Mouse (Mus musculus): ENCODE data around the gene Fam53b. TPM values are rescaled to one million over a fixed set of nuclear protein-coding genes. Genes with fewer than 3 reads are reported as not detected.

The Fam53b gene
- polyA plus RNA-seq, 1 experiment from 2014 or later, result 14.7 TPM

DNA sequence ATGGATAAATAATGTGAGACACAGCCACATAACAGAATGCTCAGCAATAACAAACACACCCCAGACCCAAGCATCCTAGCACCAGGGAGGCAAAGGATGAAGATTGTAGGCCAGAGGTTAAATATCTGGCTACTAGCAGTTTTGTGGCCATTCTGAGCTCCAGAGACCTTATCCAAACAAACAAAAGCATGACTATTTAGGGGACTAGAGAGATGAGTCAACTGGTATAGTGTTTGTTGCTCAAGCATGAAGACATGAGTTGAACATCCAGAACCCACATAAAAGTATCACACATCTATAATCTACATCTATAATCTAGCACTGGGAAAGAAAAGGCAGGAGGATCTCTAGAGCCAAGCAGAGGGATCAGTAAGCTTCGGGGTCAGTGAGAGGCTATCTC, 28.8 kb upstream of the Fam53b start:
- H3K27ac ChIP-seq (ENCODE audit: low read depth, low read length), result no peak overlapping the region
- H3K9me3 ChIP-seq (ENCODE audit: control insufficient read depth, low read length), result no peaks in the 10 kb centered on the region
- WGBS, result 93% methylated on average over 1 of the region's 1 CpGs
- H3K4me2 ChIP-seq (ENCODE audit: low read length), result no peak overlapping the region
- ATAC-seq, result no peak
- peaks cover 8% of the 10 kb centered on the region for H3K36me3 ChIP-seq (ENCODE audit: control insufficient read depth, insufficient read depth, low read length)
- H3K4me1 ChIP-seq (ENCODE audit: control insufficient read depth, insufficient read depth, low read depth, low read length), result no peaks in the 10 kb centered on the region
- no peaks in the 10 kb centered on the region for H3K27me3 ChIP-seq (replicated peaks; ENCODE audit: control insufficient read depth, insufficient read depth, low read length)
- no peak overlapping the region for H3K4me3 ChIP-seq (ENCODE audit: low read length)
- no peak overlapping the region for H3K9ac ChIP-seq (ENCODE audit: low read depth, low read length)

DNA sequence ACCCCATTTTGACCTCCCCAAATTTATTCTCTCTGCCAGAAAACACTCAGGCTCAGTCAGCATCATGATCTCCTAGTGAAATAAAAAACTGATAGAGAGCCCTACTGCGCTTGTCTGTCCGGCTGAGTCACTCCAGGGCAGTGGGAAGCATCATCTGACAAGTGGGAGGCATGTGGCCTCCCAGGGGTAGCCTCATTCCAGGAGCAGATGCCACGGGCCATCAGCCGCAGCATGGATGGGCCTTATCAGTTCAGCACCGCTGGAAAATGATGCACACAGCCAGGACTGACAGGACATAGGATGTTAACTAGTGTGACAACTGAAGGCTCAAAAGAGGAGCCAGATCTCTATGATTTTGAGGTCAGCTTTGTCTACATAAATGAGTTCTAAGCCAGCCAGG, 27.6 kb upstream of the Fam53b start:
- Histone ChIP-seq H3K36me3 (ENCODE audit: control insufficient read depth, insufficient read depth, low read length) (peaks cover 5% of the 10 kb centered on the region), H3K4me1 (ENCODE audit: control insufficient read depth, insufficient read depth, low read depth, low read length) (no peaks in the 10 kb centered on the region), H3K9me3 (ENCODE audit: control insufficient read depth, low read length) (no peaks in the 10 kb centered on the region), H3K27ac (ENCODE audit: low read depth, low read length) (no peak overlapping the region), H3K9ac (ENCODE audit: low read depth, low read length) (no peak overlapping the region), H3K4me3 (ENCODE audit: low read length) (no peak overlapping the region), H3K27me3 (replicated peaks; ENCODE audit: control insufficient read depth, insufficient read depth, low read length) (no peaks in the 10 kb centered on the region), H3K4me2 (ENCODE audit: low read length) (no peak overlapping the region)
- WGBS, result 68% methylated on average over 5 of the region's 5 CpGs
- ATAC-seq, result no peak

DNA sequence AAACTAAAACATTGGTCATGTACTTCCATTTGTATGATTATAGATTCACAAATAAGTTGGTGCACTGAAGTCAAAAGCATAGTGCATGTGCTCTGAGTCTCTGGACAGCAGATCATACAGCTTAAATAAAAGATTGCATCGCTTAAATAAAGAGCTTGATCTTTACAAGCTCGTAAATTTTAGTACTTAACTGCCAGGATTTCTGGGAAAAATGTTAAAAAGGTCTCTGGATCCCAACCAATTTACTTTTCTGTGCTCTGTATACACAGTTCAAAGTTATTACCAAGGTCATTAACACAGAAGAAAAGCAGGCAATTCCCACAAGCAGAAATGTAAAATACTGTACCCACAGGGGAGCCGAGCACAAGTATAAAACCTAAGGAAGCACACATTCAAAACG, 17.3 kb upstream of the Fam53b start:
- Histone ChIP-seq H3K4me3 (ENCODE audit: low read length) (no peak overlapping the region), H3K4me1 (ENCODE audit: control insufficient read depth, insufficient read depth, low read depth, low read length) (no peaks in the 10 kb centered on the region), H3K27ac (ENCODE audit: low read depth, low read length) (no peak overlapping the region), H3K36me3 (ENCODE audit: control insufficient read depth, insufficient read depth, low read length) (peaks cover 14% of the 10 kb centered on the region), H3K9ac (ENCODE audit: low read depth, low read length) (no peak overlapping the region), H3K9me3 (ENCODE audit: control insufficient read depth, low read length) (no peaks in the 10 kb centered on the region), H3K27me3 (replicated peaks; ENCODE audit: control insufficient read depth, insufficient read depth, low read length) (no peaks in the 10 kb centered on the region), H3K4me2 (ENCODE audit: low read length) (no peak overlapping the region)
- no peak for ATAC-seq
- 70% methylated on average over 4 of the region's 4 CpGs for WGBS

DNA sequence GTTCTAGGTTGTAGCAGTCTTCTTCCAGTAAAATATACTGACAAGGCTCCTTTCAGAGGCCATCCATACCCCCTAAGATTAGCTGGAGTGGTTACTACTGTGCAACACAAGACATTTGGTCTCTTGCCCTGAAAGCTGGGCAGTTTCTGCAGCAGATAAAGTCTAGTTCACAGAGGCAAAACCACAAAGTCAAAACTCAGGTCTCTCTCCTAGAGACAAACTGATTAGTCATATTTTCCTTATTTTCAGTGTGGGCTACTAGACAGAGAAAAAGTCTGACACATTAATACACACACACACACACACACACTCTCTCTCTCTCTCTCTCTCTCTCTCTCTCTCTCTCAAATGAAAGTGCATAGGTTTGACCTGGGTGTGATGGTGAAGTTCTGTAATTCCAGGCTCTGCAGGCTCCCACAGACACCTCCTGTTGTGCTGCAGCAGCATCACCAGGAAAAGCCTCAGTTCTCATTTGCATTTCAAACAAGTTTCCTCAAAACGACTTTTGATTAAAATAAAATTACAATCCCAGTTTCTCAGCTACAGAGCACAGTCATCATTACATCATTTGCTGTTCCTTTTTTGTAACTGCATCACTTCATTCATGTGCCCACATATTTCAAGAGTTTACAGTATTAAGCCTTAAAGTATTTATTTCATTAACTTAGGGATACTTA, 10.8 kb upstream of the Fam53b start:
- Histone ChIP-seq H3K36me3 (ENCODE audit: control insufficient read depth, insufficient read depth, low read length) (peaks cover 7% of the 10 kb centered on the region), H3K27me3 (replicated peaks; ENCODE audit: control insufficient read depth, insufficient read depth, low read length) (no peaks in the 10 kb centered on the region), H3K27ac (ENCODE audit: low read depth, low read length) (no peak overlapping the region), H3K9me3 (ENCODE audit: control insufficient read depth, low read length) (no peaks in the 10 kb centered on the region), H3K4me1 (ENCODE audit: control insufficient read depth, insufficient read depth, low read depth, low read length) (no peaks in the 10 kb centered on the region), H3K4me2 (ENCODE audit: low read length) (no peak overlapping the region), H3K9ac (ENCODE audit: low read depth, low read length) (no peak overlapping the region), H3K4me3 (ENCODE audit: low read length) (no peak overlapping the region)
- 14% methylated on average over 1 of the region's 1 CpGs for WGBS
- no peak for ATAC-seq

DNA sequence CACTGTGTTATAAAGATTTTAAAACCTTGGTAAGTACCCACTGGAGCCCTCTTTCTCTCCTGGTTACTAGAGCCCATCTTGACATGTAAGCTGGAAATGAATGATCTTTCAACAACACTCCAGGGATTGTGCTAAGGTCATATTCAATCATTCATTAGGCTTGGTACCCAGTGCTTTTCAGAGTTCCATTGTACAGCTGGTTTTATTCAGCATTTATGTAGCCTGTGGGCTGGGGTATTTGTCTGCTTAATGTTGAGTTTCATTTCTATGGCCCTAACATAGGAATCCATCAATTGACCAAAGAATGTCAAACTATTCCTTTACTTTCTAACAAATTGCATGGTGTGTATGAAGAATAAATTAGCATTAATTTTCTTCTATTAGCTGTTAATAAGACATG, 10.1 kb upstream of the Fam53b start:
- H3K9me3 ChIP-seq (ENCODE audit: control insufficient read depth, low read length), result no peaks in the 10 kb centered on the region
- no peak overlapping the region for H3K4me2 ChIP-seq (ENCODE audit: low read length)
- H3K36me3 ChIP-seq (ENCODE audit: control insufficient read depth, insufficient read depth, low read length), result peaks cover 7% of the 10 kb centered on the region
- no peaks in the 10 kb centered on the region for H3K4me1 ChIP-seq (ENCODE audit: control insufficient read depth, insufficient read depth, low read depth, low read length)
- H3K9ac ChIP-seq (ENCODE audit: low read depth, low read length), result no peak overlapping the region
- H3K4me3 ChIP-seq (ENCODE audit: low read length), result no peak overlapping the region
- H3K27me3 ChIP-seq (replicated peaks; ENCODE audit: control insufficient read depth, insufficient read depth, low read length), result no peaks in the 10 kb centered on the region
- no peak overlapping the region for H3K27ac ChIP-seq (ENCODE audit: low read depth, low read length)
- no peak for ATAC-seq

DNA sequence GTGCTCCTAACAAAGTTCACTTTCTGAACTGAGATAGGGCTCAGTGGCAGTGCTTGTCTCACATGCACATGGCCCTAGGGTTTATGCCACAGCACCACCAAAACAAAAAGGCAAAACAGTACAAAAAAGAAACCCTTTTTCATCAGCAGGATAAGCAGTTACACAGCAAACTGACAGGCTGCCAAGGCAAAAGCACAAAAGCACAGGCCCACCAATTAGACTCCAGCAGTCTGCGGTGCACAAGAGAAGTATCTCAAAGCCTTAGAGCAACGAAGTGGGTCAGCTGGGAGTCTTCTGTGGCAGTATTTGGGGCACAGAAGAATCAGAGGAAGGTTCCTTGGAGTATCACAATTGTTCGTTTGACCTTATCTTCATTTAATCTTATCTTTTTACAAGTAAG, 7.0 kb upstream of the Fam53b start:
- H3K36me3 ChIP-seq (ENCODE audit: control insufficient read depth, insufficient read depth, low read length), result peaks cover 4% of the 10 kb centered on the region; the same call in 1 of the 2 replicates
- no peak overlapping the region for H3K27ac ChIP-seq (ENCODE audit: low read depth, low read length)
- ATAC-seq, result no peak
- H3K9ac ChIP-seq (ENCODE audit: low read depth, low read length), result no peak overlapping the region
- 69% methylated on average over 3 of the region's 3 CpGs for WGBS
- no peak overlapping the region for H3K4me2 ChIP-seq (ENCODE audit: low read length)
- H3K4me3 ChIP-seq (ENCODE audit: low read length), result no peak overlapping the region
- no peaks in the 10 kb centered on the region for H3K27me3 ChIP-seq (replicated peaks; ENCODE audit: control insufficient read depth, insufficient read depth, low read length)
- H3K9me3 ChIP-seq (ENCODE audit: control insufficient read depth, low read length), result no peaks in the 10 kb centered on the region
- H3K4me1 ChIP-seq (ENCODE audit: control insufficient read depth, insufficient read depth, low read depth, low read length), result no peaks in the 10 kb centered on the region

DNA sequence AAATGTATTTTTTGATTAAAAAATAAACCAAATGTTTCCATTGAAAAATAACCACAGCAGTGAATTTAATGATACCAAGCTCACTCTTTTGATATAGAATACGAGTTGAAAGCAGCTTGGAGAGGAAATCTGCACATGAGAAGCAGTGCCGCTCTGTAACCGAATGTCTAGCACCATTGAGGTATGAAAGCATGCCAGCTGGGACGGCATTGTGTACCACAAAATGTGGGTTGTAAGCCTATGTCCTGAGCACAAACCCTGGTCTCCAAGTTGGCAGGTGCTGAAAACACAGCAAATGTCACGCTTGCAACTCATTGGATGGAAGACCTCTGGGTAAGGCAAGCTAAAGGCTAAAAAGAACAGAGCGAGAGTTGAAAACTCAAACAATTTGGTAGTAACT, 3.4 kb upstream of the Fam53b start:
- H3K9me3 ChIP-seq (ENCODE audit: control insufficient read depth, low read length), result no peaks in the 10 kb centered on the region
- 67% methylated on average over 6 of the region's 6 CpGs for WGBS

DNA sequence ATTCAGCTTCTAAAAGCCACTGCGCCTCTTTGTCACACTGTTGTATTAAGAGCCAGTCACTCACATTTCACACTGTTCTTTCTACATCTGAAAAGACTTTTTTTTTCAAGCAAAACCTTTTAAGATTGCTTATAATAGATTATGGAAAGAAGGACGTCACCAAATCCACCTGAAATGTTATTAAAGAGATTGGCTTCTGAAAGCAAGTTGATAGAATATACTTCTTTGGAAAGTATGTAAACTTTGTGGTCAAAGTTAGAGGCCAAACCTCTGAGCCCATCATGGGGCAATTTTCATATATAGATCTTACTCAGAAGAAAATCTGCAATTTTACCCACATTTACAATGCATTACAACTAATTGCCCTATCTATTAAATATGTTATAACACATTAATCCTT, 2.8 kb upstream of the Fam53b start:
- Histone ChIP-seq H3K4me3 (ENCODE audit: low read length) (no peak overlapping the region), H3K9me3 (ENCODE audit: control insufficient read depth, low read length) (no peaks in the 10 kb centered on the region), H3K27ac (ENCODE audit: low read depth, low read length) (no peak overlapping the region), H3K4me2 (ENCODE audit: low read length) (no peak overlapping the region), H3K4me1 (ENCODE audit: control insufficient read depth, insufficient read depth, low read depth, low read length) (peaks cover 13% of the 10 kb centered on the region), H3K9ac (ENCODE audit: low read depth, low read length) (no peak overlapping the region), H3K36me3 (ENCODE audit: control insufficient read depth, insufficient read depth, low read length) (no peaks in the 10 kb centered on the region), H3K27me3 (replicated peaks; ENCODE audit: control insufficient read depth, insufficient read depth, low read length) (no peaks in the 10 kb centered on the region)
- ATAC-seq, result no peak
- 66% methylated on average over 2 of the region's 2 CpGs for WGBS

More for the DNA sequence above, 3.4 kb upstream of the Fam53b start:
- Histone ChIP-seq H3K27me3 (replicated peaks; ENCODE audit: control insufficient read depth, insufficient read depth, low read length) (no peaks in the 10 kb centered on the region), H3K9ac (ENCODE audit: low read depth, low read length) (no peak overlapping the region), H3K4me1 (ENCODE audit: control insufficient read depth, insufficient read depth, low read depth, low read length) (peaks cover 8% of the 10 kb centered on the region), H3K4me3 (ENCODE audit: low read length) (no peak overlapping the region), H3K4me2 (ENCODE audit: low read length) (no peak overlapping the region), H3K27ac (ENCODE audit: low read depth, low read length) (no peak overlapping the region), H3K36me3 (ENCODE audit: control insufficient read depth, insufficient read depth, low read length) (no peaks in the 10 kb centered on the region)
- ATAC-seq, result no peak

DNA sequence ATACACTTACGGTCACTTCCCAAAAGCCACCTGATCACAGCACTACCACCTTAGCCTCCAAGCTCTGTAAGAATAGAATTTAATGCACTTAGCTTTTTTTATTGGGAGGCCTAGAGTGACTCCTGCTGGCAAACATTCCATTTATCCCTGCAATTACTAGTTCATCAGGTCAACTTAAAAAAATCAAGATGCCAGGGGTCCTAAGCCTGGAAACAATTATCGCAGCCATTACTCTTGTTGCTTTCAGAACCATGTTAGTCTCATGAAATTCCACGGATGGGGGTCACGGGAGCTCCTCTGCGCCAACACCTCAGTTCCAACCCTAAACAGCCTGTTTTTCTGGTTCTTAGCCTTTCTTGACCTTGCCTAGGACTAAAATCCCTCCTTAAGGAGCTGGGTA, 1.4 kb upstream of the Fam53b start:
- WGBS, result 84% methylated on average over 5 of the region's 5 CpGs

DNA sequence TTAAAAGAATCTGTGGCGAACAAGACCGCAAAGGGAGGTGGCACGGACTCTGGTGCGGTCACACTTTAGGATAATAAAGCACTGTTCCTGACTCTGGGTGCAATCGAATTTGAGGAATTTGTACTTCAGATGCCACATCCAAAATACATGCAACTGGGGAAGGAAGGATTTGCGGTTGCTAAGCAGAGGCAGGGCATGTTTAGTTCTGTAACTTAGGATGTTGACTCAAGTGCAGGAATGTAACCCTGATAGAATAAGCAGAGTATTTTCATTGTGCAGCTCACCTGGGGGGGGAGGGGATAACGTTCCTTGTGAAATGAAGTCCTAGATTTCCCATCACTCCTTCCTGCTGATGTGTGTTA, 384 bp upstream of the Fam53b start:
- H3K27ac ChIP-seq (ENCODE audit: low read depth, low read length), result peak overlapping the region; percentile 88
- H3K4me1 ChIP-seq (ENCODE audit: control insufficient read depth, insufficient read depth, low read depth, low read length), result peaks cover 33% of the 10 kb centered on the region
- H3K9ac ChIP-seq (ENCODE audit: low read depth, low read length), result peak overlapping the region; percentile 79
- H3K36me3 ChIP-seq (ENCODE audit: control insufficient read depth, insufficient read depth, low read length), result no peaks in the 10 kb centered on the region
- no peak; the same call in 1 of the 2 replicates for ATAC-seq
- H3K9me3 ChIP-seq (ENCODE audit: control insufficient read depth, low read length), result no peaks in the 10 kb centered on the region
- H3K27me3 ChIP-seq (replicated peaks; ENCODE audit: control insufficient read depth, insufficient read depth, low read length), result no peaks in the 10 kb centered on the region
- H3K4me3 ChIP-seq (ENCODE audit: low read length), result peak overlapping the region; percentile 83
- WGBS, result 2% methylated on average over 7 of the region's 7 CpGs
- H3K4me2 ChIP-seq (ENCODE audit: low read length), result peak overlapping the region; percentile 93

More for the DNA sequence above, 1.4 kb upstream of the Fam53b start:
- Histone ChIP-seq H3K4me3 (ENCODE audit: low read length) (no peak overlapping the region), H3K9ac (ENCODE audit: low read depth, low read length) (no peak overlapping the region), H3K4me2 (ENCODE audit: low read length) (no peak overlapping the region), H3K9me3 (ENCODE audit: control insufficient read depth, low read length) (no peaks in the 10 kb centered on the region), H3K27me3 (replicated peaks; ENCODE audit: control insufficient read depth, insufficient read depth, low read length) (no peaks in the 10 kb centered on the region), H3K4me1 (ENCODE audit: control insufficient read depth, insufficient read depth, low read depth, low read length) (peaks cover 24% of the 10 kb centered on the region), H3K27ac (ENCODE audit: low read depth, low read length) (no peak overlapping the region), H3K36me3 (ENCODE audit: control insufficient read depth, insufficient read depth, low read length) (no peaks in the 10 kb centered on the region)
- ATAC-seq, result no peak

Data from hindbrain, embryonic 16.5 days (tissue).